In genomic region chr13:78576300-78577296, GRCm38 (mm10) we compare ENCODE assay signal across 14 mouse cellular contexts.
DNase-seq lines count a peak whose midpoint lies in the region; ATAC-seq and TF ChIP-seq lines count a peak whose summit lies in the region.
"Had no signal": no experiment of that assay in that cellular context is flagged by ENCODE, and none has a peak within 500 bp of the region (broad histone marks: within the 10 kb centered on the region; RNA-seq: fewer than 3 reads in every experiment).

No protein-coding gene starts in this region.

- peak; percentile 39; the same call in 1 of the 2 replicates for ATAC-seq in forebrain, embryonic 15.5 days (replicated peaks)
- ATAC-seq in midbrain, embryonic 16.5 days: 0 out of 2 replicates have a peak, but pooled peaks have one; percentile 66
- no peak for ATAC-seq in intestine, embryonic 16.5 days
- ATAC-seq in monocyte, adult 5-6 weeks (replicated peaks; ENCODE audit: insufficient number of reproducible peaks, low FRiP score, low TSS enrichment, poor library complexity, severe bottlenecking): no peak

- peak overlapping the region; percentile 23; the same call in 1 of the 2 replicates for H3K27ac ChIP-seq in layer of hippocampus, adult 2 months
- peak overlapping the region; percentile 47 for H3K27ac ChIP-seq in forebrain, embryonic 15.5 days (replicated peaks)
- H3K27ac ChIP-seq in midbrain, embryonic 16.5 days (ENCODE audit: low read length): no peak overlapping the region
- no peak overlapping the region for H3K27ac ChIP-seq in intestine, embryonic 16.5 days (ENCODE audit: low read length)
- H3K27ac ChIP-seq: embryonic facial prominence, embryonic 12.5 days; stomach, embryonic 15.5 days had no signal

- H3K27me3 ChIP-seq in forebrain, embryonic 15.5 days: no peaks in the 10 kb centered on the region
- no peaks in the 10 kb centered on the region for H3K27me3 ChIP-seq in midbrain, embryonic 16.5 days (ENCODE audit: control insufficient read depth, insufficient read depth, low read depth, low read length)
- no peaks in the 10 kb centered on the region for H3K27me3 ChIP-seq in intestine, embryonic 16.5 days (replicated peaks; ENCODE audit: control insufficient read depth, insufficient read depth, low read length)
- H3K27me3 ChIP-seq: embryonic facial prominence, embryonic 12.5 days; stomach, embryonic 15.5 days had no signal

- no peak for DNase-seq in layer of hippocampus, adult 2 months (ENCODE audit: low spot score in 2 of 2)
- no peak for DNase-seq in layer of hippocampus, adult 18-20 months (ENCODE audit: low spot score in 2 of 2)
- DNase-seq in brain, embryonic 14.5 days (ENCODE audit: low read depth): peak; percentile 77
- DNase-seq in ovary, adult 18-20 months (ENCODE audit: low spot score): no peak
- DNase-seq: gastrocnemius, postnatal 14 days; heart, postnatal 14 days; kidney, postnatal 10 days; lung, postnatal 14 days had no signal

- no peaks in the 10 kb centered on the region for H3K36me3 ChIP-seq in forebrain, embryonic 15.5 days
- no peaks in the 10 kb centered on the region for H3K36me3 ChIP-seq in midbrain, embryonic 16.5 days (ENCODE audit: control insufficient read depth, insufficient read depth, low read length)
- no peaks in the 10 kb centered on the region for H3K36me3 ChIP-seq in intestine, embryonic 16.5 days (ENCODE audit: control insufficient read depth, insufficient read depth, low read length)
- H3K36me3 ChIP-seq: embryonic facial prominence, embryonic 12.5 days; stomach, embryonic 15.5 days had no signal

- 15% methylated on average over 9 of the region's 9 CpGs for WGBS in forebrain, embryonic 15.5 days
- 20% methylated on average over 9 of the region's 9 CpGs for WGBS in midbrain, embryonic 16.5 days
- 47% methylated on average over 9 of the region's 9 CpGs for WGBS in intestine, embryonic 16.5 days

- no peaks in the 10 kb centered on the region for H3K9me3 ChIP-seq in forebrain, embryonic 15.5 days
- no peaks in the 10 kb centered on the region for H3K9me3 ChIP-seq in midbrain, embryonic 16.5 days (replicated peaks; ENCODE audit: control insufficient read depth, low read length, poor library complexity, severe bottlenecking)
- no peaks in the 10 kb centered on the region for H3K9me3 ChIP-seq in intestine, embryonic 16.5 days (ENCODE audit: control insufficient read depth, low read length)
- H3K9me3 ChIP-seq: embryonic facial prominence, embryonic 12.5 days; stomach, embryonic 15.5 days had no signal

- TF ChIP-seq CTCF in layer of hippocampus, adult 2 months (conservative IDR thresholded peaks at IDR 0.05): no peak
- TF ChIP-seq CTCF in brain, embryonic 14.5 days (IDR thresholded peaks at IDR 0.05; ENCODE audit: borderline replicate concordance, extremely low read depth, insufficient read depth, insufficient read length): no peak

- no peak for TF ChIP-seq POLR2A in brain, embryonic 14.5 days (IDR thresholded peaks at IDR 0.05; ENCODE audit: borderline replicate concordance, extremely low read depth, insufficient read depth, insufficient read length, poor library complexity, severe bottlenecking)

- no peak overlapping the region for H3K9ac ChIP-seq in forebrain, embryonic 15.5 days (replicated peaks)
- H3K9ac ChIP-seq in midbrain, embryonic 16.5 days (ENCODE audit: low read depth, low read length): no peak overlapping the region
- H3K9ac ChIP-seq in intestine, embryonic 16.5 days (ENCODE audit: low read depth, low read length): no peak overlapping the region
- H3K9ac ChIP-seq: embryonic facial prominence, embryonic 12.5 days; stomach, embryonic 15.5 days had no signal

- H3K4me3 ChIP-seq in layer of hippocampus, adult 2 months: no peak overlapping the region
- no peak overlapping the region for H3K4me3 ChIP-seq in forebrain, embryonic 15.5 days
- no peak overlapping the region for H3K4me3 ChIP-seq in midbrain, embryonic 16.5 days (ENCODE audit: low read depth, low read length)
- no peak overlapping the region for H3K4me3 ChIP-seq in intestine, embryonic 16.5 days (ENCODE audit: low read length)
- H3K4me3 ChIP-seq: embryonic facial prominence, embryonic 12.5 days; stomach, embryonic 15.5 days had no signal

- H3K4me2 ChIP-seq in forebrain, embryonic 15.5 days (replicated peaks): no peak overlapping the region
- H3K4me2 ChIP-seq in midbrain, embryonic 16.5 days (ENCODE audit: low read length): no peak overlapping the region
- H3K4me2 ChIP-seq in intestine, embryonic 16.5 days (ENCODE audit: low read depth, low read length): no peak overlapping the region
- H3K4me2 ChIP-seq: embryonic facial prominence, embryonic 12.5 days; stomach, embryonic 15.5 days had no signal

- peaks cover 20% of the 10 kb centered on the region for H3K4me1 ChIP-seq in forebrain, embryonic 15.5 days
- H3K4me1 ChIP-seq in midbrain, embryonic 16.5 days (ENCODE audit: control insufficient read depth, insufficient read depth, low read length): peaks cover 2% of the 10 kb centered on the region; the same call in 1 of the 2 replicates
- H3K4me1 ChIP-seq in intestine, embryonic 16.5 days (ENCODE audit: control insufficient read depth, insufficient read depth, low read length): no peaks in the 10 kb centered on the region
- H3K4me1 ChIP-seq: stomach, embryonic 15.5 days had no signal

Comparison
In these comparisons a context has a peak if more than half of its experiments do, and no peak if none do; other contexts are left out.
1. H3K27ac ChIP-seq: peak in layer of hippocampus, adult 2 months (single experiment) and forebrain, embryonic 15.5 days (single experiment); none in midbrain, embryonic 16.5 days (single experiment) and intestine, embryonic 16.5 days (single experiment).
2. ATAC-seq: peak in forebrain, embryonic 15.5 days (single experiment) and midbrain, embryonic 16.5 days (single experiment); none in intestine, embryonic 16.5 days (single experiment) and monocyte, adult 5-6 weeks (single experiment).